Mouse (Mus musculus) ES-E14 (cell line): ENCODE results near the gene Ccdc169.

ENCODE experiments used
- CHD2 ChIP-seq: IDR thresholded peaks from 2 replicates; pipeline ENCODE4 v1.6.1; 2014; ENCODE audit warnings: mild to moderate bottlenecking, low read depth, low read length, inconsistent platforms
- HCFC1 ChIP-seq: IDR thresholded peaks from 2 replicates; pipeline ENCODE4 v1.6.1; 2012; ENCODE audit warnings: low read length, inconsistent platforms, borderline replicate concordance; ENCODE audit not compliant: insufficient read depth
- MAFK ChIP-seq: IDR thresholded peaks from 2 replicates; pipeline ENCODE4 v1.6.1; 2014; ENCODE audit warnings: mild to moderate bottlenecking, low read depth, low read length, inconsistent platforms; ENCODE audit not compliant: insufficient read depth
- ZNF384 ChIP-seq: IDR thresholded peaks from 2 replicates; pipeline ENCODE4 v1.6.1; 2012; ENCODE audit warnings: low read depth, low read length, inconsistent platforms

- TF ChIP-seq CHD2 (no peak), MAFK (no peak), HCFC1 (no peak), ZNF384 (0 out of 2 replicates have a peak, but pooled peaks have one; percentile 27)
These were observed 85.4 kb downstream of the Ccdc169 start for GRCm38 (mm10) chr3:55222502-55222901.
